16 mouse cellular contexts compared by ENCODE assay signal in genomic region chr2:103066683-103067551, GRCm38 (mm10).
"Had no signal": no experiment of that assay in that cellular context is flagged by ENCODE, and none has a peak within 500 bp of the region (broad histone marks: within the 10 kb centered on the region; RNA-seq: fewer than 3 reads in every experiment).

No protein-coding gene starts in this region.

- H3K4me3 ChIP-seq: neural tube, embryonic 13.5 days; neural tube, embryonic 15.5 days; stomach, embryonic 15.5 days had no signal

- H3K27ac ChIP-seq: neural tube, embryonic 13.5 days; neural tube, embryonic 15.5 days; stomach, embryonic 15.5 days; stomach, postnatal 0 days had no signal

- H3K27me3 ChIP-seq: neural tube, embryonic 13.5 days; neural tube, embryonic 15.5 days; stomach, embryonic 15.5 days had no signal

- H3K4me2 ChIP-seq: neural tube, embryonic 13.5 days; neural tube, embryonic 15.5 days; stomach, embryonic 15.5 days had no signal

- H3K9me3 ChIP-seq: neural tube, embryonic 13.5 days; neural tube, embryonic 15.5 days; stomach, embryonic 15.5 days had no signal

- H3K9ac ChIP-seq: neural tube, embryonic 13.5 days; neural tube, embryonic 15.5 days; stomach, embryonic 15.5 days had no signal

- DNase-seq: retina, postnatal 1 day; right cerebral cortex, adult 18-20 months; right cerebral cortex, postnatal 14 days; right cerebral cortex, postnatal 25 days; right cerebral cortex, postnatal 4 days; spleen, adult 18-20 months; thymus, adult 18-20 months; thymus, adult 2 months; thymus, postnatal 14 days; thymus, postnatal 25 days; thymus, postnatal 36 days; thymus, postnatal 4 days had no signal

- H3K36me3 ChIP-seq: neural tube, embryonic 13.5 days; neural tube, embryonic 15.5 days; stomach, embryonic 15.5 days had no signal
